Mouse (Mus musculus): ENCODE data around the gene Gtf3c1. TPM values are rescaled to one million over a fixed set of nuclear protein-coding genes. Genes with fewer than 3 reads are reported as not detected.

Gtf3c1 gene
- 15.6 and 17.8 TPM in 2 replicates for polyA plus RNA-seq (2015; fragmentation: Nextera tagmentation; extraction: Ambion mirVana)

DNA sequence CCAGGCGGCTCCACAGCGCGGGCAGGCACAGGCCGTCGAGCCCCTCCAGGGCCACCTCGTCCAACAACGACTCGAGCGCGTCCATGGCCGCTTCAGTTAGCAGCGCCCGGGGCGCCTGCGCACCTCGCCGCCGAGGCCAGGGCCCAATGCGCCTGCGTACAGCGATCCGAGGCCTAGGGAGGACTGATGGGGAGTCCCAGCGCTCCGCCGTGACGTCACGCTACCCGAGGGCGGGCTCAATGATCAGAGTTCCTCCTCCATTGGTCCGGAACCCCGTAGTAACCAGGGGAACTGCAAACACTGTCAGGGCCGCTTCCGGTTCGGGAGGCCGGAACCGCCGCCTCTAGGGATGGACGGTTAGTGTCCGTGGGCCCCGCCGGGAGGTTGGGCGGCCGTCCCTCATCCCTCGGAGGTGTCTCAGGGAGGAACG lies at the start of gene Gtf3c1, which contains the start of gene D430042O09Rik:
TSS of gene Gtf3c1 (minus strand) at position 188 of the 430 bp plus-strand sequence.
TSS of gene D430042O09Rik (plus strand) at position 296 of the 430 bp plus-strand sequence.
- no peak for TF ChIP-seq CTCF (IDR thresholded peaks at IDR 0.05; ENCODE audit: low read depth)
- Histone ChIP-seq H3K4me1 (replicated peaks; ENCODE audit: insufficient read depth, low read length) (peaks cover 25% of the 10 kb centered on the region), H3K9me3 (replicated peaks; ENCODE audit: low read length) (no peaks in the 10 kb centered on the region), H3K9ac (ENCODE audit: low read depth, low read length) (peak within 1 kb of the TSS; percentile 84), H3K27me3 (ENCODE audit: insufficient read depth, low read length) (no peaks in the 10 kb centered on the region), H3K36me3 (ENCODE audit: insufficient read depth, low read length) (peaks cover 8% of the 10 kb centered on the region), H3K4me2 (ENCODE audit: low read length) (peak within 1 kb of the TSS; percentile 79), H3K4me3 (replicated peaks; ENCODE audit: low read depth, low read length) (peak within 1 kb of the TSS; percentile 84), H3K27ac (peak within 1 kb of the TSS; percentile 94)
- ATAC-seq (replicated peaks; ENCODE audit: low FRiP score, low read depth) (peak; percentile 99), DNase-seq (ENCODE audit: low spot score) (peak; percentile 99)
- under 1% methylated on average over 45 of the region's 45 CpGs for WGBS

- no peaks in the 10 kb centered on the region for H3K4me1 ChIP-seq (replicated peaks; ENCODE audit: insufficient read depth, low read length)
- H3K9me3 ChIP-seq (replicated peaks; ENCODE audit: low read length), result no peaks in the 10 kb centered on the region
- no peak overlapping the region for H3K9ac ChIP-seq (ENCODE audit: low read depth, low read length)
- 64% methylated on average over 6 of the region's 6 CpGs for WGBS
- no peak for DNase-seq (ENCODE audit: low spot score)
- no peak overlapping the region for H3K4me3 ChIP-seq (replicated peaks; ENCODE audit: low read depth, low read length)
- no peak overlapping the region for H3K4me2 ChIP-seq (ENCODE audit: low read length)
- no peak for ATAC-seq (replicated peaks; ENCODE audit: low FRiP score, low read depth)
- 0 out of 2 replicates have a peak, but pooled peaks cover 9% of the 10 kb centered on the region for H3K36me3 ChIP-seq (ENCODE audit: insufficient read depth, low read length)
- no peaks in the 10 kb centered on the region for H3K27me3 ChIP-seq (ENCODE audit: insufficient read depth, low read length)
- no peak for TF ChIP-seq CTCF (IDR thresholded peaks at IDR 0.05; ENCODE audit: low read depth)
- H3K27ac ChIP-seq, result no peak overlapping the region
Measured at GRCm38 (mm10) chr7:125756806-125757205, 49.2 kb upstream of the Gtf3c1 start.

DNA sequence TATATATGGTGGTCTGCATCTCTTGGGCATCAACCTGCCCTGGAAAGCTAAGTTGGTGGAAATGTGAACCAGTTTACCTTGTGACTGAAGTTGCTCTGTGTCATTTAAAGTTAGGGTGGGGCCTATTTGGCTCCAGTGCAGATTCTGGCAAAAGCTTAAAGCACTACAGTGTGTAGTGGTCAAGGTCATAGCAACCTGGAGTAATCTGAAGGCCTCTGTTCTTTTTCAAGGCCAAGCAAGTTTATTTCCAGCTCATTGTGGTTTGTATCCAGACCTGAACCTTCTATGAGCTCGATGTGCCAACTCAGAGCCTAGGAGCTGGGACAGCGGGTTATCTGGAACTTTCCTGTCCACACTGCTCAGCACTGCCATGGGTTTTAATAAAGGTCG lies 45.7 kb upstream of the Gtf3c1 start:
- H3K27me3 ChIP-seq (ENCODE audit: insufficient read depth, low read length), result no peaks in the 10 kb centered on the region
- no peak overlapping the region for H3K4me2 ChIP-seq (ENCODE audit: low read length)
- H3K4me1 ChIP-seq (replicated peaks; ENCODE audit: insufficient read depth, low read length), result no peaks in the 10 kb centered on the region
- H3K4me3 ChIP-seq (replicated peaks; ENCODE audit: low read depth, low read length), result no peak overlapping the region
- 89% methylated on average over 3 of the region's 3 CpGs for WGBS
- H3K27ac ChIP-seq, result no peak overlapping the region
- no peaks in the 10 kb centered on the region for H3K36me3 ChIP-seq (ENCODE audit: insufficient read depth, low read length)
- H3K9ac ChIP-seq (ENCODE audit: low read depth, low read length), result no peak overlapping the region
- DNase-seq (ENCODE audit: low spot score), result no peak
- no peak for TF ChIP-seq CTCF (IDR thresholded peaks at IDR 0.05; ENCODE audit: low read depth)
- ATAC-seq (replicated peaks; ENCODE audit: low FRiP score, low read depth), result no peak
- H3K9me3 ChIP-seq (replicated peaks; ENCODE audit: low read length), result no peaks in the 10 kb centered on the region

GRCm38 (mm10) chr7:125752699-125753325 lies 45.2 kb upstream of the Gtf3c1 start:
- Histone ChIP-seq H3K36me3 (ENCODE audit: insufficient read depth, low read length) (no peaks in the 10 kb centered on the region), H3K27ac (no peak overlapping the region), H3K9ac (ENCODE audit: low read depth, low read length) (no peak overlapping the region), H3K4me3 (replicated peaks; ENCODE audit: low read depth, low read length) (no peak overlapping the region), H3K27me3 (ENCODE audit: insufficient read depth, low read length) (no peaks in the 10 kb centered on the region), H3K4me1 (replicated peaks; ENCODE audit: insufficient read depth, low read length) (no peaks in the 10 kb centered on the region), H3K4me2 (ENCODE audit: low read length) (no peak overlapping the region), H3K9me3 (replicated peaks; ENCODE audit: low read length) (no peaks in the 10 kb centered on the region)
- no peak for TF ChIP-seq CTCF (IDR thresholded peaks at IDR 0.05; ENCODE audit: low read depth)
- 56% methylated on average over 7 of the region's 7 CpGs for WGBS
- ATAC-seq (replicated peaks; ENCODE audit: low FRiP score, low read depth) (no peak; the same call in 1 of the 2 replicates), DNase-seq (ENCODE audit: low spot score) (no peak)

- Histone ChIP-seq H3K27me3 (ENCODE audit: insufficient read depth, low read length) (no peaks in the 10 kb centered on the region), H3K4me2 (ENCODE audit: low read length) (no peak overlapping the region), H3K9me3 (replicated peaks; ENCODE audit: low read length) (no peaks in the 10 kb centered on the region), H3K9ac (ENCODE audit: low read depth, low read length) (no peak overlapping the region), H3K27ac (no peak overlapping the region), H3K4me3 (replicated peaks; ENCODE audit: low read depth, low read length) (no peak overlapping the region), H3K36me3 (ENCODE audit: insufficient read depth, low read length) (no peaks in the 10 kb centered on the region), H3K4me1 (replicated peaks; ENCODE audit: insufficient read depth, low read length) (no peaks in the 10 kb centered on the region)
- TF ChIP-seq CTCF (IDR thresholded peaks at IDR 0.05; ENCODE audit: low read depth), result peak; percentile 75
- DNase-seq (ENCODE audit: low spot score) (peak; percentile 68), ATAC-seq (replicated peaks; ENCODE audit: low FRiP score, low read depth) (no peak)
- WGBS, result 58% methylated on average over 3 of the region's 3 CpGs
Measured at GRCm38 (mm10) chr7:125748186-125748585, 40.6 kb upstream of the Gtf3c1 start.

- H3K4me2 ChIP-seq (ENCODE audit: low read length), result no peak overlapping the region
- no peaks in the 10 kb centered on the region for H3K27me3 ChIP-seq (ENCODE audit: insufficient read depth, low read length)
- H3K9ac ChIP-seq (ENCODE audit: low read depth, low read length), result no peak overlapping the region
- ATAC-seq (replicated peaks; ENCODE audit: low FRiP score, low read depth) (no peak), DNase-seq (ENCODE audit: low spot score) (peak; percentile 31)
- H3K9me3 ChIP-seq (replicated peaks; ENCODE audit: low read length), result no peaks in the 10 kb centered on the region
- no peaks in the 10 kb centered on the region for H3K36me3 ChIP-seq (ENCODE audit: insufficient read depth, low read length)
- no peaks in the 10 kb centered on the region for H3K4me1 ChIP-seq (replicated peaks; ENCODE audit: insufficient read depth, low read length)
- H3K27ac ChIP-seq, result no peak overlapping the region
- TF ChIP-seq CTCF (IDR thresholded peaks at IDR 0.05; ENCODE audit: low read depth), result peak; percentile 59
- no peak overlapping the region for H3K4me3 ChIP-seq (replicated peaks; ENCODE audit: low read depth, low read length)
- WGBS, result 67% methylated on average over 7 of the region's 7 CpGs
Measured at GRCm38 (mm10) chr7:125747316-125747690, 39.7 kb upstream of the Gtf3c1 start.

Data from kidney, postnatal 0 days (tissue).